16 mouse cellular contexts compared by ENCODE assay signal in the genomic region with DNA sequence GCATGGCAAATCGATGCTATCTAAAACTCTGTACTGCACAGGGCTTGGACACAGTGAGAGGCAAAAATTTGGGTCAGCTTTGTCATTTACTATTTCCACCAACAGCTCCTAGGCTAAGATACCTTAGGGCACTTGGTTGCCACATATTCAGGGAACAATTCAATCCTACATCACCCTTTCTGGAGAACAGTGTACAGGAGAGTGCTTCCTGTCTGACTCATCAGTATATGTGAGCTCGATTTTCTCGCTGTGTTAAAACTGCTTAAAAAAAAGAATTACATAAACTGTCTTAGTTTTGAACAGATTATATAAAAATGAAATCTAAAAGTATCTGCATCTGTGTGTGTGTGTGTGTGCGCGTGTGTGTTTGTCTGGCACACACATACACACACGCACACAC.
"Had no signal": no experiment of that assay in that cellular context is flagged by ENCODE, and none has a peak within 500 bp of the region (broad histone marks: within the 10 kb centered on the region; RNA-seq: fewer than 3 reads in every experiment).

No protein-coding gene starts in this region.

- H3K27ac ChIP-seq: intestine, embryonic 15.5 days; kidney, embryonic 15.5 days; layer of hippocampus, adult 2 months; liver, embryonic 13.5 days; stomach, postnatal 0 days had no signal

- ATAC-seq: intestine, embryonic 15.5 days had no signal

- H3K4me3 ChIP-seq: intestine, embryonic 15.5 days; kidney, embryonic 15.5 days; layer of hippocampus, adult 2 months; liver, embryonic 13.5 days had no signal

- DNase-seq: kidney, adult 11 months; kidney, adult 8-10 months; kidney, postnatal 14 days; kidney, postnatal 4 days; layer of hippocampus, adult 9-11 months; liver, embryonic 13.5 days; lung, adult 2 months; lung, postnatal 14 days; lung, postnatal 4 days; midbrain, embryonic 14.5 days; right cerebral cortex, postnatal 4 days; thymus, postnatal 25 days had no signal
